Mouse (Mus musculus): ENCODE data around the gene Creb3l1.

Creb3l1 gene

DNA sequence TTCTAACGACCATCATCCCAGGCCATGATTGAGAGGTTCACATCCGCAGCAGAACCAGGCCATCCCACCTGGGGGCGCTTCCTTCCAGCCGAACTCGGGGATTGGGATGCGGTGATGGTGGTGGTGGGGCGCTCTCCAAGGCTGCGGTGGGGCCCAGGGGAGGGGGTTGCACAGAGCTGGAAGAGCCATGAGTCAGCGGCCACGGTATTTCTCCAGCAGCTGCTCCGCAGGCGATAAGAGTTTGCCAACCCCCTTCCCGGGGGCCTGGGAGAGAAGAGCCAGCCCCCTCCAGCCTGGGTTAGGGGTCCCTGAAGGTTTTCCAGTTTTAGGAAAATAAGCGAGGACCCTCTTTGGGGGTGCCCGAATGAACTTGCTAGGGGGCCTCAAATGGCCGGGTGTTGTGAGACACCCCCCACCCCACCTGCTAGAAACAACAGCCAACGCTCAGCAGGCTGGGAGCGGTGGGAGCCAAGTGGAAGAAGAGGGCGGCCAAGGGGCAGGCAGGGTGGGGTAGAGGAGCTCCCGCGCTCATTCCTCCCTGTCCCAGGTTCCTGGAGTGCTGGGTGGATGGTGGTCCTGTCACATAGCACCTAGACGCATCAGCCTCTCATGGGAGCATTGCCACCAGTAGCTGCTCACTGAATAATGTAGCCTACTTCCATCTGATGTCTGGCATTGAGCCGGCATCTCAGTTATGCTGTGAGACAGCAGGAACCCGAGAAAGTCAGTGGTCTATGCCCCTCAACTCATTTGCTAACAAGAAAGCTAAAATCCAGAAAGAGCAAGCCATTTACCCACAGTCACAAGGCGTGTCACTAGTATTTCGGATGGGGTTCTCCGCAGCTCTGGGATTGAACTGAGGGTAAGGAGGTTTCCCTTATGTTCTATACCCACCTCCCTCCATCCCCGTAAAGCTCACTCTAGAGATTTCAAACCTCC, 17.1 kb downstream of the Creb3l1 start:
- in situ Hi-C loops (cut with MboI, MseI), result no loop called here

DNA sequence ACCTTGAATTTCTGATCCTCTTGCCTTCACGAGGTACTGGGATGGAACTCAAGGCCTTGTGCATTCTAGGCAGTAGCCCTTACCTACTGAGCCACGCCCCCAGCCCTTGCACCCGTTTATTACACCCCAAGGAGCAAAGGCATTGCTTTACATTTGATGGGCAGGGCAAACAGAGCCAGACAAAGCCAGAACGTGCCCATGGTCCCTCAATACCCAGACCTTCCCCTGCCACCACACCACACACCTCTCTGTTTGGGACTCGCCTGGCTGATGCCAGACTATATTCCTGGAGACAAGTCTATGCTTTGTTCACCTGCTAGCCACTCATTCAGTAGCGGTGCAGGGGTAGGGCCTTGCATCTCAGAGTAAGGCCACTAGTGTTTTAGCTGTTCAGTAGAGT, 17.8 kb downstream of the Creb3l1 start:
- in situ Hi-C loops (cut with MboI, MseI), result no loop called here

DNA sequence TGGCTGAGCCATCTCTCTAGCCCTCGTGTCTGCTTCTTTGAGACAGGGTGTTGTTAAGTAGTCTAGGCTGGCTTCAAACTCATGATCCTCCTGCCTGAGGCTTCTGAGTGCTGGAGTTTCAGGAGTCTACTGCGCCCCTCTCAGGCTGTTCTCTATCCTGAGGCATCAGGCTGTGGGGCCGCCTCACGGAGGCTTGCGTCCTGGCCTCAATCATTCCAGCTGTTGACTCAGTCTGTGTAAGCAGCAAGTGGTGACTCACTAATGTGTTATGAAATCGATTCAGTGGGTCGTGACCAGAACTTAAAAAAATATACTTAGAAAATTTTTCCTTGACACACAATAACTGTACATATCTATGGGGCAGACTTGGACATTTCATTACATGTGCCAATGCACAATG, 19.7 kb downstream of the Creb3l1 start:
- in situ Hi-C loops (cut with MboI, MseI), result no loop called here

DNA sequence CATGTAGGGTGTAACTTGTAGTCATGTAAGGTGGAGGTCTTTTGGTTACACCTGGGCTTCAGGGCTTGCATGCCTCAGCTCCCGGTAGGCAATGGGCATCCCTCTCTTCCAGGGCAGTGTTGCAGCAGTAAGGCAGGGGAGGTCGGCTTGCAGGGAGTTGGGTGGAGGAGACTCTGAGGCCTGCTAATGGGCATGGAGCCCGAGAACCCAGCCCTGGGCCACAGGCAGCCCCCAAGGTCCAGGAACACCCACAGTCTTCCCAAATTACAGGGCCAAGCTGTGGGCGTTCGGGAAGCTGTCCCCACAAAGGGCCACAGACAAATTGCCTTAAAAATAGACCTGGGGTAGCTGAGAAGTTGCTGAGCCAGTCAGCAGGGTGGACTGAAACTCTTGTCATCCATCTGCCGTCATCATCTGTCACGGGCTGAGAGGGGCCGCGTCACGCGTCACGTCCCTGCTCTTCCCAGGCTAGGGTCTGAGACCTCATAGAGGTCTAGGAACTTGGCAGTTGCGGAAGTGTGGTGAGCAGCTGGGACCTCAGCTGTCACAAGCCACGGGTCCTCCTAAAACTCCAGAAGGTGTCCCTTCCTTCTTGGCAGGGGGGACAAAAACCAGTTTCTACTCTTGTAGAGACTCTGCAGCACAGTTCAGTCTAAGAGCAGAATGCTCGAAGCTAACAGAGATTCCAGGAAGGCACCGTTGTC, 26.2 kb downstream of the Creb3l1 start:
- in situ Hi-C loops (cut with MboI, MseI), result no loop called here

DNA sequence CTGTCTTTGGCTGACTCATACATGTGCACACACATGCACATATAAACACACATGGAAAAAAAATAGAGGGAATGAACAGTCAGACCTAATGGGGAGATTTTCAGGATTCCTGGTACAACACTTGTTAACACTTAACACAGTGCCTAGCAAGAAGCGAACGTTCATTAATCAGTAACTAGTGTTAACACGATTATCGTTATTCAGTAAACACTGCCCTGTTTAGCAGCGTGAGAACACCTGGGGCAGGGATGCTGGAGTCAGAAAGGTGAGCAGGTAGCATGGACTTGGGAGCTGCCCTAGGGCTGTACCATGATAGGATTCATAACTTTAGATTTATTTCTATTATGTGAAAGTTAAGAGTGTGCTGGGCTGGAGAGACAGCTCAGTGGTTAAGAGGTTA, 28.3 kb downstream of the Creb3l1 start:
- in situ Hi-C loops (cut with MboI, MseI), result no loop called here

DNA sequence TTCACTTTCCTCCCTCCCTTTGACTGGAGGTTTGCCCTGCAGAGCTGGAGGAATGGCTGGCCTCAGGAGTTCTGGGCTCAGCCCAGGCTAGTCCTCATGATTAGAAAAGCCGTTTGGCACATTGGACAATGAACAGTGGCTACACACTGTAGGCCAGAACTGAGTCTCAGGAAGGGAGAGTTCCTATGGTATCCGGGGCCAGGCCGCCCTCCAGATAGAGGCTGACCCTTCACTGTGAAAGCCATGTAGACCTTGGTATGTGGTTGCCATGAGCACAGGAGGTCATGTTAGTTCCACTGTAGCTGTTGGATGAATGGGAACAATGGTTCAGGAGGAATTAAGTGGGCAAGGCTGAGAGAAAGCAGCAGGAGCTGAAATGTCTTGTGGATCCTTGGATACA, 30.9 kb downstream of the Creb3l1 start:
- in situ Hi-C loops (cut with MboI, MseI), result no loop called here

DNA sequence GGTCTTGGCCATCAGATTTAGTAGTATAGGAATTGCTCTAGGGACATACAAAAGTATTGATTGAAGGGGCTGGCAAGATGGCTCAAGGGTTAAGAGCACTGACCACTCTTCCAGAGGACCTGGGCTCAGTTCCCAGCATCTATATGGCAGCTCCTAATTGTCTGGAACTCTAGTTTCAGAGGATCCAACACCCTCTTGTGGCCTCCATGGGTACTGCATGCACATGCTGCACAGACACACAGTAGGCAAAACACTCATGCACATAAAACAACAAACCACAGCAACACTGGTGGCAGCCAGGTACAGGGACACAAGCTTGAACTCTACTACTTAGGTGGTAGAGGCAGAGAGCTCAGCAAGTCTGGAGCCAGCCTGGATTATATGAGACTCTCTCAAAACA, 34.6 kb downstream of the Creb3l1 start:
- in situ Hi-C loops (cut with MboI, MseI), result loop anchor here (5.0 to 10.0 kb wide), 3 partner anchors 68 to 455 kb away; no protein-coding TSS in a partner anchor

DNA sequence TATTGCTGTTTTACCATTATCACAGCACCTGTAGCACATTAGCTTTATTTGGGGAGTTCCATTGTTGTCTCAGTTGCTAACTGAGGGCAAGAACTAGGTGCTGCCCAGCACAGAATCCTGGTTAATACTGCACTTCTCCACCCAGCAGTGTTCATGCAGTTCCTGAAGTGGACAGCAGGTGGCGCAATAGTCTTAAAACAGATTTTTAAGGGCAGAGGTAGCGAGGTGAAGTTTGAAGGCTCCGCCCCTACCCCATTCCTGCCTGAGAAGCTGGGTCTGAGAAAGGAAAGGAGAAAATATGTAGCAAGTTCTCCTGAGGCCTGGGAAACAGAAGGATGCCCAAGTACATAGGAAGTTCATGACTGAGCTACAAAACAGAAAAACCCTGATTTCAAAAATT, 36.8 kb downstream of the Creb3l1 start:
- in situ Hi-C loops (cut with MboI, MseI), result loop anchor here (5.0 to 10.0 kb wide), 3 partner anchors 70 to 457 kb away; no protein-coding TSS in a partner anchor

DNA sequence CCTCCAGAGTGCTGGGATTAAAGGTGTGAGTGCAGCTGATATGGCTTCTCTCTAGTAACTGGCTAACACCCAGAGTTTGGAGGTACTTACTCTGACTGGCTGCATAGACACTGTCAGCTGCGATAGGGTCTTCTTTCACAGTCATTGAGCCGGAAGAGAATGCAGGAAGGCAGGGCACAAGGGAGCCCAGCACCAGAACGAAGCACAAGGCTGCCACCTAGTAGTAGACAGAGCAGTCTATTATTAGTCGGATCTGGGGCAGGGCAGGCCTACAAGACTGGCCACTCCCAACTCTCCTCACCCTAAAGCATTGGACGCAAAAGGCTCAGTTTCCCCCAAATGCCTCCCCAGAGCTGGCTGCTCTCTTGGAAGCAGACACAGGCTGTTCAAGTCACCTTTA, 38.2 kb downstream of the Creb3l1 start:
- in situ Hi-C loops (cut with MboI, MseI), result loop anchor here (5.0 to 10.0 kb wide), 3 partner anchors 71 to 459 kb away; no protein-coding TSS in a partner anchor

DNA sequence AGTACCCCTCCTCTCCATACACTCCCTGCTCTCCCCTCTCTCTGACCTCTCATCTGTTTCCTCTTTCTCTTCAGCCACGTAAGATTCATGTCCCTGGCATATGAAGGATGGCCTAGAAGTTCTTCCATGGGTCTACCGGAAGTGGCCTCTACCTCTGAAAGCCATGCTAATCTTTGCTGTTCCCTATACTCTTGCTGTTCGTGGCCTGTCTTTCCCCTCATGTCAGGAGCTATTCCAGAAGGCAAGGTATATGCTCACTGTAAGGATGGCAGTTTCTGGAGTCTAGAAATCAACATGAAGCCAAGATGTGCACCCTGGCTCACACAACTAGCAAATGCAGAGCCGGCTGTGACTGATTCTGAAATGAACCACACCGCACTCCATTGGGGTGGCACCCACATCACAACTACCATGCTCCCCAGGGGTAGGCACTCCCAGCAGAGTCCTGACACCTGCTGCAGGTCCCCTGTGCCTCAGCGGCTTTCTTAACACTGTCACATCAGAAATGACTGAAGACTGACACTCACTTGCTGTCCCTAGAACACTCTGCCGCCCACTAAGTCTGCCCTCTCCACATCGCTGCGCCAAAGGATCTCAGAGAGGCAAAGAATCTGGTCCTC, 39.3 kb downstream of the Creb3l1 start:
- in situ Hi-C loops (cut with MboI, MseI), result loop anchor here (5.0 to 10.0 kb wide), 3 partner anchors 72 to 460 kb away; no protein-coding TSS in a partner anchor

DNA sequence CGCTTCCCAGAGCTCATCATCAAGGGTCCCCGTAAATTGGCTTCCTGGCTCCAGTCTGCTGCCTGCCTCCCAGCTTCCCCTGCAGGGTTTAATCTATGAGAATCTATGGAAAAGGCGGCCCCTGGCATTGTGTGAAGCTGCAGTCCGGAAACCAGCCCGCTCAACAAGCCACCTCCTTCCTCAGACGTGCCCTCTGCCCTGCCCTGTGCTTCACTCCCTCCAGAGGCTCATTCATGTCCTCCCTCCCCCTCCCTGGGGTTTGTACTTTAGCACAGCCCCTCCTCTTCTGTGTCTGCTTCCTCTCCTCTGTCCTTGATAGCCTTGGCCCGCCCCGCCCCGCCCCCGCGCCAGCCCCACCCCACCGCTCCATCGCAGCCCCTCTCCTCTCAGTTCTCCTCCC, 39.9 kb downstream of the Creb3l1 start:
- in situ Hi-C loops (cut with MboI, MseI), result loop anchor here (10.0 kb wide), 1 partner anchor 460 kb away; no protein-coding TSS in a partner anchor

DNA sequence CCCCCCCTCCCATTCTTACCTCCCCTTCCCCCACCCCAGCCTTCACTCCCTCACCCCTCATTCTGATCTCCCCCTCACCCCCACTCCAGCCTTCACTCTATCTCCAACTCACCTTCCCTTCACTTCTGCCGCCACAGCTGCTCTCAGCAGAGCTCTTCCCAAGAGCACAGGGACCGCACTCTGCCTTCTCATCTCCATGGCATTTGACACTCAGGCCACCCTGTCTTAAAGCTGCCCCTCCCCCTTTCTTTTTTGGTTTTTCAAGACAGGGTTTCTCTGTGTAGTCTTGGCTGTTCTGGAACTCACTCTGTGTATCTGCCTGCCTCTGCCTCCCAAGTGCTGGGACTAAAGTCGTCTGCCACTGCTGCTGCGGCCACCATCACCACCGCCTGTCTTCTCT, 43.5 kb downstream of the Creb3l1 start:
- in situ Hi-C loops (cut with MboI, MseI), result loop anchor here (10.0 kb wide), 1 partner anchor 464 kb away; no protein-coding TSS in a partner anchor

DNA sequence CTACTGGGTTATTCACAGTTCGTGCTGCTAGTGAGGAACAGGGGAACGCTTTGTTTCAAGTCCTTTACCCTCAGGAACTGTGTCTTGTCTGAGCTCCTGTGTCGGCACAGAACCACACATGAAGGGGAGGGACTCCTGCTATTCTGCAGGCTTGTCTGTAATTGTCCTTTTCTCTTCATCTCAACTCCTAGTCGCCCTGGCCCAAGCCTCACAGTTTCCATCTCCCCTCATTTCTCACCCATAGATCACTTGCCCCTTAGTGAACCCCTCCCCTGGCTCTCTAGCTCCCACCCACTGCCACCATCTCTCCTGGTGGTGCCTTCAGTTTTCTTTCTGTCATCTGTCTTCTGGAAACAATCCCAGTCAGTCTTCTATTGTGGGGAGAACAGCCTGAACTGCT, 44.1 kb downstream of the Creb3l1 start:
- in situ Hi-C loops (cut with MboI, MseI), result loop anchor here (10.0 kb wide), 1 partner anchor 465 kb away; no protein-coding TSS in a partner anchor

DNA sequence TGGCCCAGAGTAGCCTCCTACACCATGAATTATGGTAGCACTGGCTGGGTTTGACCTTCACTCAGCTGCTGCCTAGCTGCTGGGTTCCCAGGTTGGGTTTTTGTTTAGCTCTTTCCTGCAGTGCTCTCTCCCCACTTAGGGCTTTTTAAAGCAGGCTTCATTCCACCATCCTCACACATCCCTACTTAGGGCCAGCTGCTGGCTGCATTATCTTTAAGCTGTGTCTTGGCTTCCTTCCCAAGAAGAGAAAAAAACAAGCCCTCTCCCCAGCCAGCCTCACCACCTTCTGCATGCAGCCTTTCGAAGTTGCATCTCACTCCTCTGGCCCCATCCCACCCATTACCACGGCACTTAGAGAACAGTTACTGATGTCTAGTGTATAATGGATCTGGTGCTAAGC, 45.8 kb downstream of the Creb3l1 start:
- in situ Hi-C loops (cut with MboI, MseI), result no loop called here

DNA sequence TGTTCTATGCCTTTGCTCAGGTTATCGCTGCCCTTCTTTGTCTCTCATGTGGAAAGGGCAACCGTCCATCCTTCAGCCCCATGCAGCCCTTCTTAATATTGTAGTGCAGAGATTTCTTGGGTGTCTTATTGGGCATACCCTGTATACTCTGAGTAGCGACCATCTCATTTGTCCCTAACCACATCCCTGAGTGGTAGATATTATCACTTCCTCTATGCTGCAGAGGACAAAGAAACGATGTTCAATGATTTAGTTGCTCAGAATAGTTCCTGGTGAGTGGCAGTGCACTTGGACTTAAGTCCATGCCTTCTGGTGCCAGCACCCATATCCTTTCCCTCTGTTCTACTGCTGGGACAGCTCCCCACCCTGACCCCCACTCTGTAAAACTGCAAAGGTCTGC, 46.3 kb downstream of the Creb3l1 start:
- in situ Hi-C loops (cut with MboI, MseI), result no loop called here

DNA sequence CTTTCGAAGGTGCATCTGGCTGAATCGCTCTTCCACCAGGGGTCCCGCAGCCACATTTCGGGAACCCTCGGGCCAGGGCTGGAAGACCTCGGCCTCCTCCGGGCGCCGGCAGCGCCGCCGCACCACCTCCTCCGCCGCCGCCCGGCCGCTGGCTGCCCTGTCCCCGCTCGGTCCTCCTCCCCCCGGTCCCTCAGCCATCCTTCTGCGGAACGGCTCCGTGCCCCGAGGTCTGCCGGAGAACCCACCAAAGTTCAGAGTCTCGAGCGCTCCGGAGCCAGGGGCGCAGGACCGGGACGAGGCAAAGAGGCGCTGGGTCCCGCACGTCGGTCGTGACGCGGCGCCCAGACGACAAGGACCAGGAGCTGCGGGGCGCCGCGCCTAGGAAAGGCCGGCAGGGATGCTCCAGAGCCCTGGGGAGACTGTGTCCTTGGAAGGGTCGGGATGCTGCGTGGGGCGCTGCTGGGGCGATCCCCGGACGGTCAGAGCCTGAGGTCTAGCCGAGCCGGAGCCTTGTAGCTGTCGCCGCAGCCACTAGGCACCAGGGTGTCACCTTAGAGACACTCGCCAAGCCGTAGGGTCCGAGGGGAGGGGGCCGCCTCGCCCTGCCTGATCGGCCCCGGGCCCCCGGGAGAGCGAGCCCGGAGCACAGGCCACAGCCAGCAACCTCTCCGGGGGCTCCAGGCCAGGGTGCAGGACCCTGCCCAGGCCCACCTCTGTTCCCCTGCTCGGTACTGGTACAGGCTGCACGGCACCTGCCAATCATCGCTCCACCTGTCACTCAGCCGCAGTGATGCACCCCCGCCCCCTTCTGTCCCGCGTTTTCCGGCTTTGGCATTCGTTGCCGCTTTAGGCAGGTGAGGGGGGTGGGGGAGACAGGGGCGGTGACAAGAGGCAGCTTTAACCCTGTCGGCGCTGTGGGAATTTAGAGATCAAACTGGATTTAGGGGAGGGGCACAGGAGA, 48.4 kb downstream of the Creb3l1 start, which contains the start of gene Dgkz:
TSS of gene Dgkz (minus strand) at position 284 of the 961 bp plus-strand sequence.
- in situ Hi-C loops (cut with MboI, MseI), result no loop called here

DNA sequence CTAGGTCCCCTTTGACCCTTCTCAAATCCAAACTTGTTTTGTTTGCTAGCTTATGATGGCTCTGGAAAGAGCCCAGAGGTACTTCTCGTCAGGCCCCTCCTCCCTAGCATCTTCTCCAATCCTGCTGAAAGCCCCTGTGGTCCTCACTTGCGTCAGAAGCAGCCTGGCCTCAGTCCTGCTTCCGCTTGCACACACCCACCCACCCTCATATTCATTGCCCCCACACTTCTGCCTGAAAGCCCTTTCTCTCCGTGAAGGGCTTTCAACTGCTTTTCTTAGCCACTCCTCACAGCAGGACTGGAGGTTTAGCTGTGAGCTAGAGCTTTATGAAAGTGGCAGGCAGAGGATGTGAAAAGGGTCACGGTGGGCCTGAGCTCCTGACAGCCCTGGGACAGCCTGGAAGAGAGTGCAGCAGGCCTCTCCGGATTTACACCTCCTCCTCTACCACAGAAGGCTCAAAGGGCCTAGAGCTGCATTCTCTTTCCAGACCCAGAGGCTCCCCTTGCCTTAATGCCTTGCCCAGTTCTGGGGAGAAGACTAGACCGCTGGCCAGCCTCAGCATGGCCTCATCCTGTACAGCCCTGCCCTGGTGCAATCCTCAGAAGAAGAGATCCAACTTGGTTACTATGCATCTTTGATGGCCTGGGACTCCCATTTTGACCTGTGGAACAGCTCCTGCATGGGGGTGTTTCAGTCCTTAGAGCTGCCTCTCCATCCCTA, 50.7 kb downstream of the Creb3l1 start:
- in situ Hi-C loops (cut with MboI, MseI), result loop anchor here (25.0 kb wide), 1 partner anchor 1489 kb away; the partner anchor contains the start of gene Cd82

DNA sequence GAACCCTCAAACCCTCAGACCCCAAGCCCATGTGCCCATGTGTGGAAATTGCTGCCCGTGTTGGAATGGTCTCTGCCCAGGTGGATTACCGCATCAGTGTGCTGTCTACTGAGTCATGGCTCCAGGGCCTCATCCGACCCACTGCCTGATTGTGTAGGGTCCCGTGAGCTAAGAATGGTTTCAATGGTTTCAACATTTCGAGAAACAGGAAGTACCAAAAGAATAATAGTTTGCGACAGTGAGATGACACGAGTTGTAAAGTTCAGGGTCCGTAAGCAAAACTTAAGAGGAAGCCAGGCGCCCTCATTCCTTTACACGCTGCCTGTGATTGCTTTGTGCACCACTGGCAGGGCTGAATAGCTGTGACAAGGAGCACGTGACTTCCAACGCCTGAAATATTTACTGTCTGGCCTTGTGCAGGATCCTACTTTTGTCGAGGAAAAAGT, 52.2 kb downstream of the Creb3l1 start:
- in situ Hi-C loops (cut with MboI, MseI), result loop anchor here (25.0 kb wide), 1 partner anchor 1490 kb away; the partner anchor contains the start of gene Cd82

DNA sequence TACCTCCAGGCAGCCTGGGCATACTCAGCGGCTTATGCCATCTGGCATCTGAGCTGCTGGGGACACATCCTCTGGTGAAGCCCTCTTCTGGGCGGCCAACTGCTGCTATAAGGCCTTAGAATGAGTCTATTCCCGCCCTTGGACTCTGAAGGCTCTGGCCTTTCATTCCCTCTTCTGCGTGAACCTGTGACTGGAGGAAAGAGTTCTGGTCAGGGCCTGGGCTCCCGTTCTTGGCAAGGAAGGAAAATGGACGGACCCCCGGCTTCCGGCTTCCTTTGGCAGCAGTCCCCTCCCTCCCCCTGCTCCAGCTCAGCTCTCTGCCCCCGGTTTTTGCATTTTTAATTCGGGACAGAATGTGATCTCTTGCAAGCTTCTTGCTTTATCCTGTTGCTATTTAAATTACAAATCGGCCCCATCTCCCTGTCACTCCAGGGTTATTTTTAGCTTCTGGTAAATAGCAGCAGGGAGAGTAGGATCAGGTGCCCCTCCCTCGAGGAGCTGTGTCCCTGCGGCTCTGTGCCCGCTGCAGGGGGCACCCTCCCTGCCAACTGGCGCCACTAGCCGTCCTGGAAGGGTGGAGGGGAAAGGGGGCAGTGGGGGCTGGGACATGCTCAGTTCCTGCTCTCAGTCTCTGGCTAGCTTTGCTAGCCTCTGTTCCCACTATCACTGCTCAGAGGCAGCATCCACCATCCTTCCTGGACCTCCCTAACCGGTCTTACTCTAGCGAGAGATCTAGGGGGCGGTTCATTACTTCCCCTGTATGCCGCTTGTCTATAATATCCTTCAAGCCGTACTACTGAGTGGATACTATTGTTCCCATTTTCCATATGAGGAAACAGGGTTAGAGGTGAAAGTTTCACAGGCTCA, 52.8 kb downstream of the Creb3l1 start:
- in situ Hi-C loops (cut with MboI, MseI), result loop anchor here (25.0 kb wide), 1 partner anchor 1491 kb away; the partner anchor contains the start of gene Cd82
